8 mouse cellular contexts compared by ENCODE assay signal in genomic region chr4:45972951-45973350, GRCm38 (mm10). TPM values are rescaled to one million over a fixed set of nuclear protein-coding genes. Genes with fewer than 3 reads are reported as not detected.
A peak's percentile ranks its signal among the peaks of the same experiment; 100 is the strongest.
DNase-seq lines count a peak whose midpoint lies in the region; ATAC-seq and TF ChIP-seq lines count a peak whose summit lies in the region.

No protein-coding gene starts in this region.

- no peak for TF ChIP-seq POLR2A in bone marrow macrophage, adult 2 months (IDR thresholded peaks at IDR 0.05; ENCODE audit: borderline replicate concordance, low read depth, low read length)

- H3K27ac ChIP-seq in kidney, postnatal 0 days = no peak overlapping the region; the same call in 1 of the 2 replicates
- H3K27ac ChIP-seq in bone marrow macrophage, adult 2 months (ENCODE audit: insufficient read depth, low read depth, low read length) = no peak overlapping the region
- H3K27ac ChIP-seq in hindbrain, embryonic 12.5 days = no peak overlapping the region
- H3K27ac ChIP-seq in midbrain, embryonic 13.5 days = no peak overlapping the region

- H3K36me3 ChIP-seq in kidney, postnatal 0 days (ENCODE audit: insufficient read depth, low read length) = no peaks in the 10 kb centered on the region
- H3K36me3 ChIP-seq in hindbrain, embryonic 12.5 days = no peaks in the 10 kb centered on the region
- no peaks in the 10 kb centered on the region for H3K36me3 ChIP-seq in midbrain, embryonic 13.5 days

- intact Hi-C loops in left cerebral cortex, postnatal 36 days (cut with DNase I) = loop anchor here (5.0 kb wide), 1 partner anchor 154 kb away; no protein-coding TSS in a partner anchor

- H3K9ac ChIP-seq in kidney, postnatal 0 days (ENCODE audit: low read depth, low read length) = peak overlapping the region; percentile 85
- peak overlapping the region; percentile 78 for H3K9ac ChIP-seq in hindbrain, embryonic 12.5 days
- H3K9ac ChIP-seq in midbrain, embryonic 13.5 days (replicated peaks) = peak overlapping the region; percentile 80

- 0 out of 2 replicates have a peak, but pooled peaks have one; percentile 1 for ATAC-seq in kidney, postnatal 0 days (replicated peaks; ENCODE audit: low FRiP score, low read depth)
- ATAC-seq in hindbrain, embryonic 12.5 days (ENCODE audit: low FRiP score) = no peak
- ATAC-seq in midbrain, embryonic 13.5 days = no peak

- no peak for TF ChIP-seq CTCF in kidney, postnatal 0 days (IDR thresholded peaks at IDR 0.05; ENCODE audit: low read depth)
- TF ChIP-seq CTCF in bone marrow macrophage, adult 2 months (IDR thresholded peaks at IDR 0.05; ENCODE audit: low read depth, low read length) = no peak

- H3K9me3 ChIP-seq in kidney, postnatal 0 days (replicated peaks; ENCODE audit: low read length) = no peaks in the 10 kb centered on the region
- H3K9me3 ChIP-seq in hindbrain, embryonic 12.5 days (replicated peaks) = no peaks in the 10 kb centered on the region
- H3K9me3 ChIP-seq in midbrain, embryonic 13.5 days = no peaks in the 10 kb centered on the region

- peaks cover 11% of the 10 kb centered on the region for H3K4me1 ChIP-seq in kidney, postnatal 0 days (replicated peaks; ENCODE audit: insufficient read depth, low read length)
- peaks cover 19% of the 10 kb centered on the region for H3K4me1 ChIP-seq in bone marrow macrophage, adult 2 months (ENCODE audit: control insufficient read depth, insufficient read depth, low read length)
- peaks cover 13% of the 10 kb centered on the region for H3K4me1 ChIP-seq in hindbrain, embryonic 12.5 days
- peaks cover 25% of the 10 kb centered on the region for H3K4me1 ChIP-seq in midbrain, embryonic 13.5 days (replicated peaks)

- DNase-seq in kidney, postnatal 0 days (ENCODE audit: low spot score) = no peak
- no peak for DNase-seq in kidney, adult 9 months
- no peak for DNase-seq in left cerebral cortex, postnatal 36 days (ENCODE audit: low spot score in 2 of 2)
- DNase-seq in layer of hippocampus, adult 18-20 months (ENCODE audit: low spot score in 2 of 2) = no peak
- DNase-seq in cerebellum, adult 11-12 months = no peak

- peak overlapping the region; percentile 86 for H3K4me2 ChIP-seq in kidney, postnatal 0 days (ENCODE audit: low read length)
- H3K4me2 ChIP-seq in hindbrain, embryonic 12.5 days (replicated peaks) = peak overlapping the region; percentile 92
- H3K4me2 ChIP-seq in midbrain, embryonic 13.5 days (replicated peaks) = peak overlapping the region; percentile 86

- H3K27me3 ChIP-seq in kidney, postnatal 0 days (ENCODE audit: insufficient read depth, low read length) = no peaks in the 10 kb centered on the region
- H3K27me3 ChIP-seq in hindbrain, embryonic 12.5 days = peaks cover 19% of the 10 kb centered on the region
- H3K27me3 ChIP-seq in midbrain, embryonic 13.5 days = peaks cover 30% of the 10 kb centered on the region

- WGBS in kidney, postnatal 0 days = 29% methylated on average over 9 of the region's 9 CpGs
- 34% methylated on average over 9 of the region's 9 CpGs for WGBS in hindbrain, embryonic 12.5 days
- WGBS in midbrain, embryonic 13.5 days = 16% methylated on average over 9 of the region's 9 CpGs

- peak overlapping the region; percentile 90 for H3K4me3 ChIP-seq in kidney, postnatal 0 days (replicated peaks; ENCODE audit: low read depth, low read length)
- H3K4me3 ChIP-seq in bone marrow macrophage, adult 2 months (ENCODE audit: insufficient read depth, low read length) = peak overlapping the region; percentile 98
- H3K4me3 ChIP-seq in hindbrain, embryonic 12.5 days = peak overlapping the region; percentile 86
- H3K4me3 ChIP-seq in midbrain, embryonic 13.5 days (replicated peaks) = peak overlapping the region; percentile 79

RNA-seq across cellular contexts. Expression of gene Tdrd7, which starts 7.8 kb away (rescaled TPM):
- polyA plus RNA-seq in kidney, postnatal 0 days (2015; fragmentation: Nextera tagmentation; extraction: Ambion mirVana) = 22.9 and 25.1 TPM in 2 replicates
- 44.1 and 52.8 TPM in 2 replicates for polyA plus RNA-seq in bone marrow macrophage, adult 2 months (2012; ENCODE audit: insufficient read depth, insufficient read length, missing spikeins)
- 17.6 and 20.4 TPM in 2 replicates for polyA plus RNA-seq in hindbrain, embryonic 12.5 days (2016; fragmentation: Nextera tagmentation; extraction: Ambion mirVana)
- polyA plus RNA-seq in midbrain, embryonic 13.5 days (2015; fragmentation: Nextera tagmentation; extraction: Ambion mirVana) = 15.4 and 15.7 TPM in 2 replicates
- 10 to 100 TPM; 24.7 to 24.9 TPM for total RNA-seq in left cerebral cortex, postnatal 36 days (2021)
- total RNA-seq in layer of hippocampus, adult 18-20 months (2021) = 10 to 100 TPM; 29.3 to 30.8 TPM
